Mouse (Mus musculus) heart, adult 8-10 months (tissue): ENCODE results near the gene Pygm. TPM values are rescaled to one million over a fixed set of nuclear protein-coding genes. Genes with fewer than 3 reads are reported as not detected.
A peak's percentile ranks its signal among the peaks of the same experiment; 100 is the strongest.

Experiments
- DNase-seq: peaks from one replicate; pipeline ENCODE4 v3.0.0; 2022; ENCODE audit warnings: low spot score
- total RNA-seq, 4 experiments: library from RNA; stranded (reverse); gene quantifications; 2 replicates each; pipeline ENCODE4 v1.2.4; 2022

Gene Pygm
- total RNA-seq, 4 experiments from 2014 or later: 1,301 to 1,379 (median 1,330) TPM

DNA sequence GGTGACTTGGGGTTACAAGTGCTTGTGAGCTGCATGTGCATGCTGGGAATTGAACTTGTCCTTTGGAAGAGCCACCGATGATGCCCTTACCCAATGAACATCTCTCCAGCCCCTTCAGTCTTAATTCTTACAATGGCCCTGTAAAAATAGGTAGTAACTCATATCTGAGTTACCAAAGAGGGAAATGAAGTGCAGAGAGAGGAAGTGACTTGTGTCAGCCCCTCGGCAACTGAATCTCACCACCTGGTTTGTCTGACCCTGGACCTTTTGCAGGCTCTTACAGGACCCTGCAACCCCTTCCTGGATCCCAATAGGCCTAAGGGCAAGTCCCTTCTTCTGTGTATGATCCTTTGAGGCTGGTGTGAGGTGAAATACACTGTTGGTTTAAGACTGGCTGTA lies 32.1 kb upstream of the Pygm start:
- DNase-seq: no peak

DNA sequence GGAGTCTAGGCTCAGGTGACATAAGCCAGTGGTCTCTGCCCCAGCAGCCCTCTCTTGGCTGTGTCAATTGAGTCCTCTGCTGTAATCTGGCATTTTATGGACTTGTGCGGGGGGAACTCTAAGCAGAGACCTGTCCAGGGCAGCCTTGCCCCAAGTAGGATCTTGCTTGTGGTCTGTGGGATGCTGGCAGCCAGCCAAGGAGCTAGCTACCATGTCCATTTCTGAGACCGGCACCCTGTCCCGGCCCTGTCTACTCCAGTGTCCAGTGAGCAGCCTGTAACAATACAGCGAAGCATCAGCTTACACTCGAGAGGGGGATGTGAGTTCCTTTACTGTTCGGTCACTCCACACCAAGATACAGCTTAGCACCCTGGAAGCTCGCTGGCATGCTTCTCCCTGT lies 30.2 kb upstream of the Pygm start:
- no peak for DNase-seq

DNA sequence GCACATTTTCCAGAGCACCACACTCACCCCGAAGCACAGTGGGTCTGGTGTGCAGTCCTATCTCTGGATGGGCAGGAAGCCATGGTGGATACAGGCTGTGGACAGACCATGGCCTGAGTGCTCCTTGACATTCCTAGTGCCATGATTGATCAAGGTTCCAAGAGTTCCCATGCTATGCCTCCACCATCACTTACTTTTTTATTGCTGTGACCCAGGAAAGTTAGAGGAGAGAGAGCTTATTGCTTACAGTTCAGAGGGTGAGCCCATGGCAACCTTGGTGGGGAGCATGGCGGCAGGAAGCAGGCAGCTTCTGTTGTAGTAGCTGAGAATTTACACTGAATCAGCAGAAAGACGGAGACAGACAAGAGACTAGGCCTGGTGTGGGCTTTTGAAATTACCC lies 22.9 kb upstream of the Pygm start:
- DNase-seq: no peak

GRCm38 (mm10) chr19:6363091-6363410 lies 21.1 kb upstream of the Pygm start:
- no peak for DNase-seq

DNA sequence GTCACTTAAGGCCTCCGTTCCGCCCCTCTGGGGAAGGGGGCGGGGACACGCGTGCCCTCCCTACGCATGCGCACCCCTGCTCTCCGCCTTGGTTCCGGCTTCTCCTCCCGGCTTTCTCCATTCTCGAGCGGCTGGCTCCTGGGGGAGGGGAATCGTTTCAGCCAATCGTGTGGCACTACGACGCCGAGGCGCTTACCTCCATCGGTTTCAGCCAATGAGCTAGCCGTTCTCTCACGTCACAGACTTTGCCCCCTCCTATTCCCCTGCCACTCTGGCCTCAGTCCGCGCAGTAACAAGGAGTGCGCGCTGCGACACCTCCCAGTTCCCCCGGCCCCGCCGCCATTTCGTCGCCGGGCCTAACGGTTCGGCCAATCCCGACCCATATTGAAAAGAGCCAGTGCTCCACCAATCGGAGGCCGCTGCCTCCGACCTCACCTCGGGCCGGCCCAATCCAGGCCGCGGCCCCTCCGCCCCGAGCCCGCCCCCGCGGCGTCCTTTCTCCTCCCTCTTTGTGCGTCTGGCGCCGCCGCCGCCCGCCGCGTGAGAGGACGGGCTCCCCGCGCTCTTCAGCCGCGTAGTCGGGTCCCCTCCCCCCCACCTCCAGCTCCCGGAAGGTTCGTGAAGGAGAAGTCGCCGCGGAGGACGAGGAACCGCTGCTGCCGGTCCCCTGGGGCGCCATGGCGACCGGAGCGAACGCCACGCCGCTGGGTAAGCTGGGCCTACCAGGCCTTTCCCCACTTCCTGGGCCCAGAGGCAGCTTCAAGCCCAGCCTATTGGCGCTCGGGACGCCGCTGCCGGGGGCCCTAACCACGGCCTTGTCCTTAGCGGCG lies 20.6 kb upstream of the Pygm start, which contains the start of gene Sf1:
Gene Sf1 (plus strand): TSS at position 280 of the 830 bp plus-strand sequence.
- peak; percentile 100 for DNase-seq

- peak; percentile 91 for DNase-seq
Measured at GRCm38 (mm10) chr19:6364317-6364725, 19.9 kb upstream of the Pygm start.

DNA sequence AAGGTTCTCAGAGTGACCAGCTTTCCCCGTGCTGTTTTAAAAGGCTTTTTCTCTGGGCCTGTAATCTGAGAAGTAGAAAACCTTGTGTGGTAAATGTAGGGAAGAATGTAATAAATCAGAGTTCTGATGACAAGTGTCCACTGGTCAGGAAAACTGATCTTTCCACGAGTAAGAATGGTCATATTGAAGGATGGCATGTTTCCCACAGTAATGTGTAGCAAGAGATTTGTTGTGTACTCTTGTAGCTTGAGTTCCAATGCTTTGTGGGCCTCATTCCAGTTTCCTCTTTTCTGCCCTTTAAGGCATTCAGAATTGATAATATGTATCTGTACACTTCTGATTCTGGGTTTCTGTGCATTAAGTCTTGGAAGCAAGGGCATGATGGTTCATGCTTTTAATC lies 19.4 kb upstream of the Pygm start:
- no peak for DNase-seq

- no peak for DNase-seq
Measured at GRCm38 (mm10) chr19:6370175-6370574, 14.0 kb upstream of the Pygm start.

- no peak for DNase-seq
Measured at GRCm38 (mm10) chr19:6372433-6372832, 11.8 kb upstream of the Pygm start.

- peak; percentile 84 for DNase-seq
Measured at GRCm38 (mm10) chr19:6373539-6374400, 10.4 kb upstream of the Pygm start.

GRCm38 (mm10) chr19:6374571-6374970 lies 9.6 kb upstream of the Pygm start:
- DNase-seq: no peak

GRCm38 (mm10) chr19:6375423-6376254 lies 8.6 kb upstream of the Pygm start:
- no peak for DNase-seq

GRCm38 (mm10) chr19:6376255-6376564 lies 8.0 kb upstream of the Pygm start:
- DNase-seq: no peak

DNA sequence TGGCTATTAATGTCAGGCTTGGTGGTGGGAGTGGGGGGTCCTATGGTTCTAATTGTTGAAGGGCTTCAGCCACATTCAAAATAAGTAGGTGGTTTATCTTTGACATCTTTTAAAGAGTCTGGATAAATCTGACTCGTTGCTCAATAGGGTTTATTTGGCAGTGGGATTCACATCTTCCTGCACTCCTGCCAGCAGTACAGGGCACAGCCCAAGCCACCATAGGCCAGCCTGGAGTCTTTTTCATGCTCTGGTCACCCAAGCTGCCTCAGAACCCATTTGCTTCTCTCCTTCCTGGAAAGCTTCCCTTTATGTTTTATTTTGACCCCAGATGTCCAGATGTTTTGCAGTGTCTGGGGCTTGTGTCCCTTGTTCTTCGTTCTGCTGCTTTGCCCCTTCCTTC lies 7.6 kb upstream of the Pygm start:
- DNase-seq: no peak

GRCm38 (mm10) chr19:6377327-6378040 lies 6.7 kb upstream of the Pygm start:
- DNase-seq: no peak

DNA sequence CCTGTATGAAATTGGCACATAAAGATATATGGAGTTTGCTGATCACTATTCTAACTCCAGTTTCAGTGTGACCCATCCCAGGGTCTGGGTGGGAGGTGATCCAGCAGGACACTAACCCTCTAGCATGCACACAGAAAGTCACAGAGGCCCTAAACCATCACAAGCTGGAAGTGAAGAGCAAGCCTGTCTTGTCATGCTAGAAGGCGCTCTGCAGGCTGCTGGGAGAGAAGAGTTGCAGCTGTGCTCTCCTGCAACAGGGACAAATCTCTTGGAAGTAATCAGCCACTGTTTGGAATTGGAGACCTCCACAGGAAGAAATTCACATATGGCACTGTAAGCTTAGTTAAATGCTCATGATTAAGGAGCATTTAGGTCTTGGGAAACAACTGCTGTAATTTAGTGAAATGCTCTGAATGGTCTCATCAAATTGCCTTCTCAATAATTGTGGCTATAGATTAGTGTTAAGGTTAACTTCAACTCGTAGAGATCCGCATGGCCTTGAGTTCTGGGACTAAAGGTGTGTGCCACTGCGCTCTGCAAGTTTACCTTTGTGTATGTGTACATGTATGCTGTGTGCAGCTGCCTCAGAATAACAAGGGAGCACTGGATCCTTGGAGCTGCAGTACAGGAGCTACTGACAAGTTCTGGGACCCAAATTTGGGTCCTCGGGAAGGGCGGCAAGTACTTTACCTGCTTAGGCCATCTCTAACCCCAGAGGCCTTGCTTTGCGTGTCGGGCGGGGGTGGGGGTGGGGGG lies 3.6 kb upstream of the Pygm start:
- no peak for DNase-seq

- no peak for DNase-seq
Measured at GRCm38 (mm10) chr19:6381238-6381637, 3.0 kb upstream of the Pygm start.

DNA sequence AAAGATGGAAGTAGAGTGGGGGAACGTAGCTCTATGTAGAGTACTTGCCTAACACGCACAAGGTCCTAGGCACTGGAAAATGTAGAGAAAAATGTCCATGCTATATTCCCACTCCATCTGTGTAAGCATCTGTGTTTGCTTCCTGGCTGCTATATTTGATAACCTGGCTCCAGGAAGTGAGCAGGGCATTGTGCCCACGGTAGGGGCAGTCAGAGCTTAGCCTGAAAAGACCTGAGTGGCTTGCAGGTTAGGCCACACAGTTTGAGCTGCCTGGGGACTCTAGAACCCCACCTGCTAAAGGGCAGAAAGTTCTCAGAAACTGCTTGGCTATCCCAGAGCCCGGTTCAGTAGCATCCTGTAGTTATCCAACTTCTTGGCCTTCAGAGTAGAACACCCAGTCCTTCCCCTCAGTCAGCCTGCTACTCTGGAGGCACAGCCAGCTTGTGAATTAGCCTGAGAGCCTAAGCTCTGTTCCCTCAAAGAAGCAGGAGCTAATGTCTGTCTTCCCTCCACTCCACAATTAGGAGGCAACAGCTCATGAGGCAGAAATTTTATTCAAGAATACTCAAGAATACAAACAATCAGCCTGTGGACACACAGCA lies 1.8 kb upstream of the Pygm start:
- DNase-seq: no peak

GRCm38 (mm10) chr19:6383470-6383869 lies 729 bp upstream of the Pygm start:
- DNase-seq: no peak

GRCm38 (mm10) chr19:6384954-6385353 lies 755 bp downstream of the Pygm start:
- peak; percentile 48 for DNase-seq
